Mouse (Mus musculus) 416B (cell line): ENCODE measurements at regions not wholly inside any gene's neighbourhood (a gene's known extent, or its start where the extent isn't known, plus 50 kb on each side); places are given as distances from the start of the nearest gene placed in this dataset.

Experiments
- DNase-seq: peaks from one replicate; pipeline ENCODE4 v3.0.0; 2011; ENCODE audit warnings: low read depth

- DNase-seq = no peak
Measured at GRCm38 (mm10) chr16:70935959-70936358, 622.2 kb downstream of the Gbe1 start.

GRCm38 (mm10) chr16:70952937-70953336 lies 639.2 kb downstream of the Gbe1 start:
- DNase-seq = no peak
